Mouse (Mus musculus) G1E (cell line): Measurements from ENCODE around the gene Pik3r6.

ENCODE experiments used
- CTCF ChIP-seq: IDR thresholded peaks from 2 replicates; pipeline ENCODE4 v1.5.1; 2012; ENCODE audit warnings: low read depth, low read length, inconsistent platforms, mixed read lengths
- GATA1 ChIP-seq: IDR thresholded peaks from 2 replicates; pipeline ENCODE4 v1.6.1; 2012; ENCODE audit warnings: borderline replicate concordance, low read length, inconsistent platforms, mixed read lengths
- POLR2AphosphoS5 ChIP-seq: IDR thresholded peaks from 2 replicates; pipeline ENCODE4 v1.6.1; 2012; ENCODE audit warnings: low read depth, low read length, inconsistent platforms; ENCODE audit not compliant: insufficient replicate concordance

GRCm38 (mm10) chr11:68520439-68520838 lies 17.6 kb downstream of the Pik3r6 start:
- TF ChIP-seq CTCF (no peak), POLR2AphosphoS5 (no peak), GATA1 (no peak)
